Mouse (Mus musculus): Measurements from ENCODE around the gene Scnm1. TPM values are rescaled to one million over a fixed set of nuclear protein-coding genes. Genes with fewer than 3 reads are reported as not detected.
A peak's percentile ranks its signal among the peaks of the same experiment; 100 is the strongest.
"Not testable (repeated sequence)": the region's sequence is repeated elsewhere in the genome, so short reads cannot be mapped to it uniquely, and the experiment has no call there.

The Scnm1 gene
- polyA plus RNA-seq, 1 experiment from 2014 or later = 86.7 TPM

GRCm38 (mm10) chr3:95141952-95142616 lies 8.3 kb upstream of the Scnm1 start, which contains the start of gene Tnfaip8l2:
Gene Tnfaip8l2, minus strand, starts transcription at chr3:95142360.
- Histone ChIP-seq H3K4me3 (replicated peaks) (no peak within 1 kb of the TSS), H3K27ac (replicated peaks) (no peak within 1 kb of the TSS), H3K27me3 (replicated peaks) (no peaks in the 10 kb centered on the region), H3K36me3 (peaks cover 19% of the 10 kb centered on the region), H3K9ac (replicated peaks) (no peak within 1 kb of the TSS), H3K4me1 (no peaks in the 10 kb centered on the region), H3K9me3 (replicated peaks) (no peaks in the 10 kb centered on the region), H3K4me2 (no peak within 1 kb of the TSS)
- WGBS = 83% methylated on average over 10 of the region's 10 CpGs
- no peak for ATAC-seq (ENCODE audit: low FRiP score)

- Histone ChIP-seq H3K9ac (replicated peaks) (no peak overlapping the region), H3K27me3 (replicated peaks) (no peaks in the 10 kb centered on the region), H3K36me3 (peaks cover 19% of the 10 kb centered on the region), H3K27ac (replicated peaks) (no peak overlapping the region), H3K4me3 (replicated peaks) (no peak overlapping the region), H3K4me2 (no peak overlapping the region), H3K4me1 (peaks cover 4% of the 10 kb centered on the region; the same call in 1 of the 2 replicates), H3K9me3 (replicated peaks) (no peaks in the 10 kb centered on the region)
- no peak for ATAC-seq (ENCODE audit: low FRiP score)
- 93% methylated on average over 9 of the region's 9 CpGs for WGBS
Measured at GRCm38 (mm10) chr3:95141474-95141873, 7.7 kb upstream of the Scnm1 start.

GRCm38 (mm10) chr3:95140795-95141194 lies 7.0 kb upstream of the Scnm1 start:
- no peak overlapping the region for H3K27ac ChIP-seq (replicated peaks)
- no peak overlapping the region for H3K4me3 ChIP-seq (replicated peaks)
- peaks cover 19% of the 10 kb centered on the region for H3K36me3 ChIP-seq
- H3K4me2 ChIP-seq = no peak overlapping the region
- no peak for ATAC-seq (ENCODE audit: low FRiP score)
- WGBS = 90% methylated on average over 6 of the region's 6 CpGs
- no peaks in the 10 kb centered on the region for H3K9me3 ChIP-seq (replicated peaks)
- no peak overlapping the region for H3K9ac ChIP-seq (replicated peaks)
- H3K4me1 ChIP-seq = peaks cover 11% of the 10 kb centered on the region
- H3K27me3 ChIP-seq (replicated peaks) = no peaks in the 10 kb centered on the region

GRCm38 (mm10) chr3:95140289-95140595 lies 6.4 kb upstream of the Scnm1 start:
- ATAC-seq (ENCODE audit: low FRiP score) = no peak
- Histone ChIP-seq H3K4me1 (peaks cover 17% of the 10 kb centered on the region), H3K36me3 (peaks cover 19% of the 10 kb centered on the region), H3K27me3 (replicated peaks) (no peaks in the 10 kb centered on the region), H3K4me2 (no peak overlapping the region), H3K27ac (replicated peaks) (no peak overlapping the region), H3K9me3 (replicated peaks) (no peaks in the 10 kb centered on the region), H3K4me3 (replicated peaks) (no peak overlapping the region), H3K9ac (replicated peaks) (no peak overlapping the region)
- 68% methylated on average over 18 of the region's 18 CpGs for WGBS

GRCm38 (mm10) chr3:95139586-95140288 lies 5.9 kb upstream of the Scnm1 start:
- 79% methylated on average over 25 of the region's 25 CpGs for WGBS
- Histone ChIP-seq H3K36me3 (peaks cover 19% of the 10 kb centered on the region), H3K4me1 (peaks cover 22% of the 10 kb centered on the region), H3K27me3 (replicated peaks) (no peaks in the 10 kb centered on the region), H3K9ac (replicated peaks) (no peak overlapping the region), H3K4me3 (replicated peaks) (no peak overlapping the region), H3K27ac (replicated peaks) (no peak overlapping the region), H3K9me3 (replicated peaks) (no peaks in the 10 kb centered on the region), H3K4me2 (no peak overlapping the region)
- ATAC-seq (ENCODE audit: low FRiP score) = no peak

- no peak overlapping the region for H3K9ac ChIP-seq (replicated peaks)
Measured at GRCm38 (mm10) chr3:95136336-95136735, 2.5 kb upstream of the Scnm1 start.

GRCm38 (mm10) chr3:95135433-95136052 lies 1.7 kb upstream of the Scnm1 start:
- H3K36me3 ChIP-seq = peaks cover 24% of the 10 kb centered on the region
- H3K27ac ChIP-seq (replicated peaks) = no peak overlapping the region
- H3K27me3 ChIP-seq (replicated peaks) = no peaks in the 10 kb centered on the region
- 91% methylated on average over 7 of the region's 7 CpGs for WGBS
- peak overlapping the region; percentile 37 for H3K4me3 ChIP-seq (replicated peaks)
- H3K4me2 ChIP-seq = peak overlapping the region; percentile 62
- no peak overlapping the region; the same call in 1 of the 2 replicates for H3K9ac ChIP-seq (replicated peaks)
- no peaks in the 10 kb centered on the region for H3K9me3 ChIP-seq (replicated peaks)
- peaks cover 31% of the 10 kb centered on the region for H3K4me1 ChIP-seq
- ATAC-seq (ENCODE audit: low FRiP score) = no peak

More at GRCm38 (mm10) chr3:95136336-95136735, 2.5 kb upstream of the Scnm1 start:
- 93% methylated on average over 3 of the region's 3 CpGs for WGBS
- no peak overlapping the region for H3K4me2 ChIP-seq
- peaks cover 23% of the 10 kb centered on the region for H3K36me3 ChIP-seq
- no peak for ATAC-seq (ENCODE audit: low FRiP score)
- no peaks in the 10 kb centered on the region for H3K9me3 ChIP-seq (replicated peaks)
- H3K4me1 ChIP-seq = peaks cover 31% of the 10 kb centered on the region
- H3K27me3 ChIP-seq (replicated peaks) = no peaks in the 10 kb centered on the region
- no peak overlapping the region for H3K27ac ChIP-seq (replicated peaks)
- no peak overlapping the region for H3K4me3 ChIP-seq (replicated peaks)

GRCm38 (mm10) chr3:95135023-95135422 lies 1.2 kb upstream of the Scnm1 start:
- ATAC-seq (ENCODE audit: low FRiP score) = peak; percentile 14; the same call in 1 of the 2 replicates
- Histone ChIP-seq H3K27ac (replicated peaks) (no peak overlapping the region), H3K4me1 (peaks cover 31% of the 10 kb centered on the region), H3K9me3 (replicated peaks) (no peaks in the 10 kb centered on the region), H3K4me3 (replicated peaks) (peak overlapping the region; percentile 37), H3K4me2 (peak overlapping the region; percentile 62), H3K27me3 (replicated peaks) (no peaks in the 10 kb centered on the region), H3K9ac (replicated peaks) (peak overlapping the region; percentile 11), H3K36me3 (peaks cover 19% of the 10 kb centered on the region)
- 27% methylated on average over 6 of the region's 6 CpGs for WGBS

- Histone ChIP-seq H3K4me3 (replicated peaks) (peak overlapping the region; percentile 71; the same call in 1 of the 2 replicates), H3K4me1 (peaks cover 37% of the 10 kb centered on the region), H3K36me3 (peaks cover 18% of the 10 kb centered on the region)
- not testable (repeated sequence) for H3K27me3 ChIP-seq (replicated peaks); H3K4me2 ChIP-seq; H3K9me3 ChIP-seq (replicated peaks); H3K9ac ChIP-seq (replicated peaks); H3K27ac ChIP-seq (replicated peaks)
- no CpG with 5 or more reads among the region's 12 CpGs for WGBS
- ATAC-seq (ENCODE audit: low FRiP score) = peak; percentile 65
Measured at GRCm38 (mm10) chr3:95134133-95134532, 322 bp upstream of the Scnm1 start.

GRCm38 (mm10) chr3:95133176-95133575 lies 635 bp downstream of the Scnm1 start:
- H3K4me1 ChIP-seq = peaks cover 37% of the 10 kb centered on the region
- H3K4me3 ChIP-seq (replicated peaks) = peak overlapping the region; percentile 71
- H3K27me3 ChIP-seq (replicated peaks) = no peaks in the 10 kb centered on the region
- WGBS = 59% methylated on average over 11 of the region's 11 CpGs
- ATAC-seq (ENCODE audit: low FRiP score) = peak; percentile 13; the same call in 1 of the 2 replicates
- peak overlapping the region; percentile 78 for H3K9ac ChIP-seq (replicated peaks)
- H3K9me3 ChIP-seq (replicated peaks) = no peaks in the 10 kb centered on the region
- peak overlapping the region; percentile 88 for H3K4me2 ChIP-seq
- peaks cover 24% of the 10 kb centered on the region for H3K36me3 ChIP-seq
- H3K27ac ChIP-seq (replicated peaks) = peak overlapping the region; percentile 87

GRCm38 (mm10) chr3:95132389-95132788 lies 1.4 kb downstream of the Scnm1 start:
- not testable (repeated sequence) for H3K27ac ChIP-seq (replicated peaks); H3K4me3 ChIP-seq (replicated peaks); H3K4me2 ChIP-seq; ATAC-seq (ENCODE audit: low FRiP score); H3K9me3 ChIP-seq (replicated peaks); H3K27me3 ChIP-seq (replicated peaks); H3K9ac ChIP-seq (replicated peaks)
- Histone ChIP-seq H3K4me1 (peaks cover 37% of the 10 kb centered on the region), H3K36me3 (peaks cover 20% of the 10 kb centered on the region; the same call in 1 of the 2 replicates)
- 89% methylated on average over 2 of the region's 2 CpGs for WGBS
